Mouse (Mus musculus): ENCODE measurements at regions not wholly inside any gene's neighbourhood (a gene's known extent, or its start where the extent isn't known, plus 50 kb on each side); places are given as distances from the start of the nearest gene placed in this dataset.

GRCm38 (mm10) chr12:7430981-7431380 lies 546.5 kb upstream of the Apob start:
- Histone ChIP-seq H3K4me1 (replicated peaks; ENCODE audit: control insufficient read depth in 2 of 2, insufficient read depth in 2 of 2, low read length in 1 of 2) (no peaks in the 10 kb centered on the region), H3K36me3 (replicated peaks; ENCODE audit: control insufficient read depth, insufficient read depth, low read depth) (no peaks in the 10 kb centered on the region), H3K9me3 (ENCODE audit: control insufficient read depth, low read length) (no peaks in the 10 kb centered on the region), H3K9ac (replicated peaks) (no peak overlapping the region), H3K27me3 (ENCODE audit: control insufficient read depth, insufficient read depth, low read length) (no peaks in the 10 kb centered on the region), H3K27ac (no peak overlapping the region), H3K4me3 (ENCODE audit: insufficient read depth in 1 of 2, low read depth in 2 of 2, low read length in 2 of 2) (no peak overlapping the region), H3K4me2 (ENCODE audit: low read depth) (no peak overlapping the region)
- no peak for ATAC-seq (ENCODE audit: insufficient read depth)
- DNase-seq (ENCODE audit: low read depth in 3 of 3, low spot score in 3 of 3) = no peak
- TF ChIP-seq EP300 (IDR thresholded peaks at IDR 0.05; ENCODE audit: low read depth) (no peak), CTCF (IDR thresholded peaks at IDR 0.05; ENCODE audit: low read depth) (no peak)
- 47% methylated on average over 4 of the region's 4 CpGs for WGBS (ENCODE audit: insufficient replicate concordance)

GRCm38 (mm10) chr12:7445238-7445637 lies 532.2 kb upstream of the Apob start:
- TF ChIP-seq CTCF (IDR thresholded peaks at IDR 0.05; ENCODE audit: low read depth) = no peak
- WGBS (ENCODE audit: insufficient replicate concordance) = 59% methylated on average over 2 of the region's 2 CpGs
- ATAC-seq (ENCODE audit: insufficient read depth) = no peak

GRCm38 (mm10) chr12:7450506-7450905 lies 526.9 kb upstream of the Apob start:
- WGBS (ENCODE audit: insufficient replicate concordance) = 32% methylated on average over 2 of the region's 2 CpGs
- Histone ChIP-seq H3K4me1 (replicated peaks; ENCODE audit: control insufficient read depth in 2 of 2, insufficient read depth in 2 of 2, low read length in 1 of 2) (no peaks in the 10 kb centered on the region), H3K9ac (replicated peaks) (no peak overlapping the region), H3K4me3 (ENCODE audit: insufficient read depth in 1 of 2, low read depth in 2 of 2, low read length in 2 of 2) (no peak overlapping the region), H3K27ac (no peak overlapping the region), H3K36me3 (replicated peaks; ENCODE audit: control insufficient read depth, insufficient read depth, low read depth) (no peaks in the 10 kb centered on the region), H3K27me3 (ENCODE audit: control insufficient read depth, insufficient read depth, low read length) (no peaks in the 10 kb centered on the region), H3K9me3 (ENCODE audit: control insufficient read depth, low read length) (no peaks in the 10 kb centered on the region), H3K4me2 (ENCODE audit: low read depth) (no peak overlapping the region)
- no peak for TF ChIP-seq EP300 (IDR thresholded peaks at IDR 0.05; ENCODE audit: low read depth)
- no peak for TF ChIP-seq CTCF (IDR thresholded peaks at IDR 0.05; ENCODE audit: low read depth)
- DNase-seq (ENCODE audit: low read depth in 3 of 3, low spot score in 3 of 3) (no peak), ATAC-seq (ENCODE audit: insufficient read depth) (no peak)

More at GRCm38 (mm10) chr12:7445238-7445637, 532.2 kb upstream of the Apob start:
- no peak for DNase-seq (ENCODE audit: low read depth in 3 of 3, low spot score in 3 of 3)
- H3K27me3 ChIP-seq (ENCODE audit: control insufficient read depth, insufficient read depth, low read length) = no peaks in the 10 kb centered on the region
- no peaks in the 10 kb centered on the region for H3K36me3 ChIP-seq (replicated peaks; ENCODE audit: control insufficient read depth, insufficient read depth, low read depth)
- H3K9ac ChIP-seq (replicated peaks) = no peak overlapping the region
- H3K4me1 ChIP-seq (replicated peaks; ENCODE audit: control insufficient read depth in 2 of 2, insufficient read depth in 2 of 2, low read length in 1 of 2) = no peaks in the 10 kb centered on the region
- no peaks in the 10 kb centered on the region for H3K9me3 ChIP-seq (ENCODE audit: control insufficient read depth, low read length)
- H3K4me2 ChIP-seq (ENCODE audit: low read depth) = no peak overlapping the region
- H3K4me3 ChIP-seq (ENCODE audit: insufficient read depth in 1 of 2, low read depth in 2 of 2, low read length in 2 of 2) = no peak overlapping the region
- H3K27ac ChIP-seq = no peak overlapping the region

DNA sequence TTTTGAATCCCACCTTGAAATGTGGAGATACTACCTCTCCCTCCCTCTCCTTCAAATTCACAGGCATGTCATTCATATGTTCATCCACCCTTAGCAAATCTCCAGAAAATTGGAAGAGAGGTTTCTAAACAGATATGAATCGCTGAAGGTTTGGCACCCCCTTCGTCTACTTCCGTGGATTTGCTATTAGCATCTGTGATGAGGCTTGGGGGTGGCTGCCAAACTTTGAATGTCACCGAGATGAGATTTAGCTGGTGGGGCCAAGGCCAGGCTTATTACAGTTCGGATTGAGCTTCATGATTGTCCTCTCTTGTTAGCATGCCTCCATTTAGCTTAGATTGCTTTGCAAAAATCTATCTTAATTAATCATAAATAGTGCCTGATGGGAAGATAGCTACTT lies 520.4 kb upstream of the Apob start:
- no peaks in the 10 kb centered on the region for H3K4me1 ChIP-seq (replicated peaks; ENCODE audit: control insufficient read depth in 2 of 2, insufficient read depth in 2 of 2, low read length in 1 of 2)
- no peak for ATAC-seq (ENCODE audit: insufficient read depth)
- no peak overlapping the region for H3K27ac ChIP-seq
- no peak overlapping the region for H3K9ac ChIP-seq (replicated peaks)
- H3K4me3 ChIP-seq (ENCODE audit: insufficient read depth in 1 of 2, low read depth in 2 of 2, low read length in 2 of 2) = no peak overlapping the region
- no peaks in the 10 kb centered on the region for H3K27me3 ChIP-seq (ENCODE audit: control insufficient read depth, insufficient read depth, low read length)
- WGBS (ENCODE audit: insufficient replicate concordance) = 56% methylated on average over 5 of the region's 5 CpGs
- no peak overlapping the region for H3K4me2 ChIP-seq (ENCODE audit: low read depth)
- no peaks in the 10 kb centered on the region for H3K9me3 ChIP-seq (ENCODE audit: control insufficient read depth, low read length)
- H3K36me3 ChIP-seq (replicated peaks; ENCODE audit: control insufficient read depth, insufficient read depth, low read depth) = no peaks in the 10 kb centered on the region
- DNase-seq (ENCODE audit: low read depth in 3 of 3, low spot score in 3 of 3) = no peak
- no peak for TF ChIP-seq CTCF (IDR thresholded peaks at IDR 0.05; ENCODE audit: low read depth)
- no peak for TF ChIP-seq EP300 (IDR thresholded peaks at IDR 0.05; ENCODE audit: low read depth)

DNA sequence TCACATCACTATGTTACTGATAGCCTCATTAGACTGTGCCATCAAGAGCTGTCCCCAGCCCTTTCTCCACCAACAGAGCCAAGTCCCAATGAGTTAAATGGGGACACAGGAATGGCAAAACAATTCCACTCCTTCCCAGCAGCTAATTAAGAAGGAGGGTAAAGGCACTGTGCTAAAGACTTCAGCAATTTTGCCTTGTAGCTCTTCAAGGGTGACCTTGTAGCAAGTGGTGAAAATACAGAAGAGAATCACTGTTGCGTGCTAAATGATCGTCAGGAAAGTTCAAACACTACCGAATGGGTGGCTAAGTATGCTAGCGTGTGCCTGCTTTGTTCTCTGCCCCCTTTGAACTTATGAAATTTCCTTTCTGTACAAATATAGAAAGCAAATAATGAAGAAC lies 519.9 kb upstream of the Apob start:
- no peak overlapping the region for H3K9ac ChIP-seq (replicated peaks)
- TF ChIP-seq EP300 (IDR thresholded peaks at IDR 0.05; ENCODE audit: low read depth) (no peak), CTCF (IDR thresholded peaks at IDR 0.05; ENCODE audit: low read depth) (no peak)
- ATAC-seq (ENCODE audit: insufficient read depth) = no peak
- no peaks in the 10 kb centered on the region for H3K9me3 ChIP-seq (ENCODE audit: control insufficient read depth, low read length)
- no peak overlapping the region for H3K27ac ChIP-seq
- no peaks in the 10 kb centered on the region for H3K36me3 ChIP-seq (replicated peaks; ENCODE audit: control insufficient read depth, insufficient read depth, low read depth)
- H3K4me2 ChIP-seq (ENCODE audit: low read depth) = no peak overlapping the region
- H3K27me3 ChIP-seq (ENCODE audit: control insufficient read depth, insufficient read depth, low read length) = no peaks in the 10 kb centered on the region
- WGBS (ENCODE audit: insufficient replicate concordance) = 72% methylated on average over 4 of the region's 4 CpGs
- no peaks in the 10 kb centered on the region for H3K4me1 ChIP-seq (replicated peaks; ENCODE audit: control insufficient read depth in 2 of 2, insufficient read depth in 2 of 2, low read length in 1 of 2)
- H3K4me3 ChIP-seq (ENCODE audit: insufficient read depth in 1 of 2, low read depth in 2 of 2, low read length in 2 of 2) = no peak overlapping the region
- no peak for DNase-seq (ENCODE audit: low read depth in 3 of 3, low spot score in 3 of 3)

All from liver, embryonic 14.5 days (tissue).